Mouse (Mus musculus): ENCODE data around the gene 4933425L06Rik.

Gene 4933425L06Rik

GRCm38 (mm10) chr13:105134397-105134796 is 52.5 kb downstream of the 4933425L06Rik start:
- no peak for DNase-seq

GRCm38 (mm10) chr13:105139881-105140280 is 58.0 kb downstream of the 4933425L06Rik start:
- DNase-seq: no peak

DNA sequence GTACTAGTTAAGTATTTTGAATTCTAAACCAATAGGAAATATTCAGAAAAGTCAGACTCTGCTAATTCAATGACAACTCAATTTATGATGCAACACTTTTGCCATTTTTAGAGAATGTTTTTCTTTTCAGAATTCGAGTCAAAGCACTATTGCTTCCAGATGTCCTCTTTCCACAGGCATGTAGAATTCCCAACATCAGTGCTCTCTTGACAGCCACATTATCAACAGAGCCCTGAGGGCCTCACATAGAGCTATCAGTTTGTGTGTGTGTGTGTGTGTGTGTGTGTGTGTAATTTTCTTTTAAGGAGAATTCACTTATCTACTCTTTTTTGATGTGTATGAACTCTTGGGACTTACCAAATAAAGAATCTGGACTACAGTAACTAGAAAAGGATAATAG is 64.9 kb downstream of the 4933425L06Rik start:
- DNase-seq: no peak

DNA sequence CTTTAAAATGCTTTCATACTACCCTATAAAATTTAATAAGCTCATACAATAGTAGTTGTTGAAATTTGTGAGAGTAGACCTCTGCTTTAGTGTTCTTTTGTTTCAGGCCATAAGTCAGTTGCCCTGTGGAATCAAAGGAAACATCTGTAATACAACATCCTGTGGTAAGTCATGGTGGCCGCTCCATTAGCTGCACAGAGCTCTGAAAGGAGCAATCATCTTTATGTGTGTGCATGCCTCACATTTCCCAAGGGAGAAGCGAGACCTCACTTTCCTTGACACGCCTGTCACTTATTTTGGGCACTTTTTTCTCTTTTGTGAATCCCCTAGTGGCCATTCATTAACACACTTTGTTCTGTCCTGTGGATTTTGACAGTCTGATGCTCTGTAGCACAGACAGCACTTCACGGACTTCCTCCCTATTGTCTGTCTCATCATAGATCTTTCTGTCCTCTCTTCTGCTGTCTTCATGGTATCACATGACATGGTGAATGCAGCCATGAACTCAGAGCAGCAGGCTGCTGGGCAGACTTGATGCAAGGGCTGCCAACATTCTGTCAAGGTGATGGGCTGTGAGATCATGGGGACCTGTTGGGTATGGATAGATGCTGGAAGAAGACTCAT is 66.0 kb downstream of the 4933425L06Rik start:
- no peak for DNase-seq

GRCm38 (mm10) chr13:105150006-105150405 is 68.1 kb downstream of the 4933425L06Rik start:
- no peak for DNase-seq

DNA sequence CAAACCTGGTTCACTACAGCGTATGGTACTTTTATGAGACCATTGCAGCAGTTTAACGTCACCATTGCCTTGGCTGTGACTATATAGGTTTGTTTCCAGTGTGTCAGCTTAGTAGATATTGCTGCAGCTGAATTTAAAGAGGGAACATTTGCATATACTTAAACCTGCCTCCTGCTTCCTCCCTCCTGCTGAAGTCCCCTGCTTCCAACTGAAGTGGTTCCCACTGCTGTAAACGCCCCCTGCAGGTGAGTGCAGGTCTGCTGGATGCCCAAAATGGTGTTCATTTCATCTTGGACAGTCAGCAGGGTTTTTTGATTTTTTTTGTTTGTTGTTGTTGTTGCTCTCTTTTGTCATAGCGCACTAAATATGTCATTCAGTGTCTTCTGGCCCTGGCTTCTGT is 72.0 kb downstream of the 4933425L06Rik start:
- DNase-seq: peak; percentile 46

GRCm38 (mm10) chr13:105165441-105165840 is 83.5 kb downstream of the 4933425L06Rik start:
- DNase-seq: no peak
